Mouse (Mus musculus): Measurements from ENCODE around the gene Tmem206.

Tmem206 gene

GRCm38 (mm10) chr1:191396446-191396845, 70.7 kb downstream of the Tmem206 start:
- in situ Hi-C loops (cut with MboI, MseI) = no loop called here

- in situ Hi-C loops (cut with MboI, MseI) = no loop called here
These were observed 71.5 kb downstream of the Tmem206 start for GRCm38 (mm10) chr1:191396897-191397849.
